Mouse (Mus musculus) midbrain, embryonic 12.5 days (tissue): ENCODE results near the gene Vps16. TPM values are rescaled to one million over a fixed set of nuclear protein-coding genes. Genes with fewer than 3 reads are reported as not detected.

Source experiments
- ATAC-seq: fragments of 200-750 bp; cut with Nextera tagmentation; 2 replicates; pipeline ENCODE4 v1.8.0; 2017; ENCODE audit warnings: low read depth, moderate TSS enrichment, moderate library complexity; ENCODE audit not compliant: low FRiP score
- H3K27ac ChIP-seq: fragments of 300-500 bp; sonication (generic); replicated peaks from 2 replicates; pipeline ENCODE4 v1.5.1; 2016; ENCODE audit warnings: mild to moderate bottlenecking
- H3K27me3 ChIP-seq: fragments of 300-500 bp; sonication (generic); 2 replicates; pipeline ENCODE4 v1.6.1; 2016; ENCODE audit warnings: mild to moderate bottlenecking
- H3K36me3 ChIP-seq: fragments of 300-500 bp; sonication (generic); 2 replicates; pipeline ENCODE4 v1.6.1; 2016
- H3K4me1 ChIP-seq: fragments of 300-500 bp; sonication (generic); 2 replicates; pipeline ENCODE4 v1.6.1; 2016
- H3K4me2 ChIP-seq: fragments of 300-500 bp; sonication (generic); replicated peaks from 2 replicates; pipeline ENCODE4 v1.6.1; 2016; ENCODE audit warnings: mild to moderate bottlenecking, moderate library complexity
- H3K4me3 ChIP-seq: fragments of 300-500 bp; sonication (generic); 2 replicates; pipeline ENCODE4 v1.5.1; 2016; ENCODE audit warnings: mild to moderate bottlenecking
- H3K9ac ChIP-seq: fragments of 300-500 bp; sonication (generic); replicated peaks from 2 replicates; pipeline ENCODE4 v1.6.1; 2016; ENCODE audit warnings: mild to moderate bottlenecking, moderate library complexity
- H3K9me3 ChIP-seq: fragments of 300-500 bp; sonication (generic); 2 replicates; pipeline ENCODE4 v1.6.1; 2016; ENCODE audit warnings: mild to moderate bottlenecking
- WGBS: fragments of 180-500 bp; shearing (Covaris S2); methylation state at CpG from one replicate; pipeline ENCODE4 v1.1.7; 2016; 5-methylcytosine and 5-hydroxymethylcytosine counted together
- polyA plus RNA-seq: library from polyadenylated mRNA; unstranded; fragments of >200 nt; fragmentation: Nextera tagmentation; extraction: Ambion mirVana; gene quantifications from 2 replicates; pipeline ENCODE4 v1.2.1, GENCODE M21; 2016

The Vps16 gene
- polyA plus RNA-seq, 1 experiment from 2014 or later, result 115 TPM

DNA sequence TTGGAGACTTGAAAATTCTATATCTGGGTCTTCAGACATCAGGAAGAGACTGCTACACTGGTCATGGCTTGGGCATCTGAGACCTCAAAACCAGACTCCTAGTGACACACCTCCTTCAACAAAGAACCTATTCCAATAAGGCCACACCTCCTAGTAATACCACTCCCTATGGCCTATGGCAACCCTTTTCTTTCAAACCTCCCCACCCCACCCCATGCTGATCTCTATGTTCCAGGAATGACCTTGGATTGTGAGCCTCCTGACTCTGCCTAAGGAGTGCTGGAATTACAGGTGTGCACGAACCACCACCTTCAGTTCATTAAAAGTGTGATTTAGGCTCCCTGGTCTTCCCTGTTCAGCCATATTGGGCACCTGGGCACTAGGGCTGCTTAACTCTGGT, 24.1 kb upstream of the Vps16 start:
- Histone ChIP-seq H3K9ac (no peak overlapping the region), H3K4me3 (no peak overlapping the region), H3K27ac (no peak overlapping the region), H3K27me3 (peaks cover 31% of the 10 kb centered on the region), H3K36me3 (no peaks in the 10 kb centered on the region), H3K4me1 (peaks cover 23% of the 10 kb centered on the region), H3K4me2 (no peak overlapping the region), H3K9me3 (no peaks in the 10 kb centered on the region)
- no peak for ATAC-seq
- 91% methylated on average over 1 of the region's 1 CpGs for WGBS

GRCm38 (mm10) chr2:130401891-130402290, 22.2 kb upstream of the Vps16 start:
- H3K27ac ChIP-seq, result no peak overlapping the region
- no peak for ATAC-seq
- H3K9ac ChIP-seq, result no peak overlapping the region
- peaks cover 19% of the 10 kb centered on the region for H3K4me1 ChIP-seq
- H3K4me2 ChIP-seq, result no peak overlapping the region
- 86% methylated on average over 4 of the region's 4 CpGs for WGBS
- H3K4me3 ChIP-seq, result no peak overlapping the region
- H3K27me3 ChIP-seq, result peaks cover 30% of the 10 kb centered on the region
- no peaks in the 10 kb centered on the region for H3K9me3 ChIP-seq
- no peaks in the 10 kb centered on the region for H3K36me3 ChIP-seq

GRCm38 (mm10) chr2:130404939-130405338, 19.2 kb upstream of the Vps16 start, which contains the start of the genes Gm28372 and 1700020A23Rik:
Gene Gm28372 (plus strand): TSS chr2:130405239.
Gene 1700020A23Rik (plus strand): TSS chr2:130405259.
- Histone ChIP-seq H3K4me3 (no peak within 1 kb of the TSS), H3K9me3 (no peaks in the 10 kb centered on the region), H3K27ac (no peak within 1 kb of the TSS), H3K9ac (no peak within 1 kb of the TSS), H3K4me1 (peaks cover 13% of the 10 kb centered on the region; the same call in 1 of the 2 replicates), H3K27me3 (peaks cover 9% of the 10 kb centered on the region), H3K4me2 (no peak within 1 kb of the TSS), H3K36me3 (no peaks in the 10 kb centered on the region)
- no peak for ATAC-seq
- WGBS, result 93% methylated on average over 1 of the region's 1 CpGs

GRCm38 (mm10) chr2:130406178-130406577, 18.0 kb upstream of the Vps16 start, which contains the start of gene Tmem239:
Gene Tmem239 (plus strand): TSS chr2:130406478.
- no peak within 1 kb of the TSS for H3K9ac ChIP-seq
- WGBS, result 92% methylated on average over 2 of the region's 2 CpGs
- H3K9me3 ChIP-seq, result no peaks in the 10 kb centered on the region
- no peak within 1 kb of the TSS for H3K4me2 ChIP-seq
- peaks cover 7% of the 10 kb centered on the region; the same call in 1 of the 2 replicates for H3K4me1 ChIP-seq
- no peaks in the 10 kb centered on the region for H3K36me3 ChIP-seq
- H3K4me3 ChIP-seq, result no peak within 1 kb of the TSS
- peaks cover 9% of the 10 kb centered on the region for H3K27me3 ChIP-seq
- no peak within 1 kb of the TSS for H3K27ac ChIP-seq
- ATAC-seq, result no peak

DNA sequence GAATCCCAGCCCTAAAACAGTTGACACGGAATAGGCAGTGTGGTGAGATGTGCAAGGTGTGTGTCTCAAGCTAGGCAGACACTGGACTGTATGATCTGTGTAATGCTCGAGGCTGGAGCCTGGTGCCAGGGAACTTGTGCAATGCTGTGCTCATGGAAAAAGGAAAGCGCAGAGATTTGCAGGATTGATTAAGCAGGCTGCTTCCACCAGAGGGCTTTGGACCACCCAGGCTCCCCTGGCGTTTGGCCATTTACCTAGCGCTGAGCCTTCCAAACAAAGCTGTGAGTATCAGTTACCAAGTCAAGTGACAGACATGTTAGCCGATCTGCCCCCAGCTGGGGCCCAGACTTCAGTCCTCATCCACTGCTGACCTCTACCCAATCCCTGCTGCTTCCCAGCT, 15.9 kb upstream of the Vps16 start:
- H3K36me3 ChIP-seq, result no peaks in the 10 kb centered on the region
- no peaks in the 10 kb centered on the region for H3K9me3 ChIP-seq
- 17% methylated on average over 6 of the region's 6 CpGs for WGBS
- H3K27me3 ChIP-seq, result peaks cover 6% of the 10 kb centered on the region; the same call in 1 of the 2 replicates
- H3K4me2 ChIP-seq, result no peak overlapping the region
- no peak overlapping the region for H3K4me3 ChIP-seq
- 0 out of 2 replicates have a peak, but pooled peaks cover 5% of the 10 kb centered on the region for H3K4me1 ChIP-seq
- H3K9ac ChIP-seq, result no peak overlapping the region
- H3K27ac ChIP-seq, result no peak overlapping the region
- ATAC-seq, result no peak

DNA sequence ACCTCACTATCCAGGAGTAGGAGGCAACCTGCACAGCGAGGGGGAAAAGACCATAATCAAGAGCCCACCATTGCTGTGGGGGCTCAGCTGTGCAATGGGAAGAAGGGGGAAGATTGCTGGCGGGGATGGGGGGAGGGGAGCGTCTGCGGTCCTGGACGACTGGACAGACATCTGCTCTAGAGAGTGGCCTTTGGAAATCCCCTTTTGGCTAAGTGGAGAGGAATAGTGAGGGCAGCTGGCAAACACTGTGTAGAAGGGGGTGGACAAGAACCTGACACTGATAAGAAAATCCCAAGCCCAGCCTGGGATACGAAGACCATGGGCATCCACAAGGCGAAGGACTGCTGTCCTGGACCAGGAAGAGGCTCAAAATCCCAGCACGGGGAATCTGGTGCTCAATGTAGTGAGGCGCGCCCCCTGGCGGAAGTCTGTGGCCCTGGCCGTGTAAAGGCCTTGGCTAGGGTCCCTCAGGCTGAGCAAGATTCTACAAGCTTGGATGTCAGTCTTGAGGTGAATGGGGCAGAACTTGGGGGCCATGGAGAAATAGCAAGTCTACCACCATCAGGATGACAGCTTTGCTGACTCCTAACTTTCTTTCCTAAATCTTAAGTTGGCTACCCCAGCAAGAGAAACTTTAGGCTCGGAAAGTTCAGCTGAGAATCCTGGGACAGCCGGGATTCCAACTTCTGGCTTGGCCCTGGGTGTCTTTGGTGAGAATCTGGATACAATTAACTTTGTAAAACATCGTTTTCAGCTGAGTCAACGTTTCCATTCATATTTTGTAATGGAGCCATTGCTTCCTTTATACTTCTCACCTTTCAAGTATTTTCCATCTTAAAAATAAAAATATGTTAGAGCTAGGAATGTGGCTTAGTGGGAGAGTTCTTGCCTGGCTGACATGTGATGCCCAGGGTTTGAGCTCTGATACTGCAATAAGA, 12.3 kb upstream of the Vps16 start:
- no peak overlapping the region for H3K4me3 ChIP-seq
- H3K4me2 ChIP-seq, result no peak overlapping the region
- WGBS, result 38% methylated on average over 16 of the region's 16 CpGs
- H3K9ac ChIP-seq, result no peak overlapping the region
- no peaks in the 10 kb centered on the region for H3K9me3 ChIP-seq
- 0 out of 2 replicates have a peak, but pooled peaks cover 5% of the 10 kb centered on the region for H3K4me1 ChIP-seq
- no peak overlapping the region for H3K27ac ChIP-seq
- H3K27me3 ChIP-seq, result no peaks in the 10 kb centered on the region
- H3K36me3 ChIP-seq, result no peaks in the 10 kb centered on the region
- peak; percentile 78 for ATAC-seq

DNA sequence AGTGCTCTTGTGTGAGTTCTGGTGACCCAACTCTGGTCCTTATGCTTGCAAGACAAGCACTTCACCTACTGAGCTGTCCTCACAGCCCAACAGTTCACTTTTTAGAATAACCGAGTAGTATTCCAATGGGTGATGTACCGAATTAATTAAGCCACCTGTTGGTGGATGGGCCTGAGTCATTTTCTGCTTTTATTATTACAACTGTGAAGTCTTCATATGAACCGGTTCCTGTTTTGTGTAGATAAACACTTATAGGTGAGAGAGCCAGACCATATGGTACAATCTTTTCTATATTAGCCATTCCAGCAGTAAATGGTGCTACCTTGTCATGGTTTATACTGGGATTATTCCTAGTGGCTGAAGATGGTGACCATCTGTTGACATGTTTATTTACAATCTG, 11.4 kb upstream of the Vps16 start:
- Histone ChIP-seq H3K9ac (no peak overlapping the region), H3K27me3 (no peaks in the 10 kb centered on the region), H3K9me3 (no peaks in the 10 kb centered on the region), H3K36me3 (no peaks in the 10 kb centered on the region), H3K4me3 (no peak overlapping the region), H3K4me1 (0 out of 2 replicates have a peak, but pooled peaks cover 5% of the 10 kb centered on the region), H3K27ac (no peak overlapping the region), H3K4me2 (no peak overlapping the region)
- ATAC-seq, result no peak
- 84% methylated on average over 3 of the region's 3 CpGs for WGBS

DNA sequence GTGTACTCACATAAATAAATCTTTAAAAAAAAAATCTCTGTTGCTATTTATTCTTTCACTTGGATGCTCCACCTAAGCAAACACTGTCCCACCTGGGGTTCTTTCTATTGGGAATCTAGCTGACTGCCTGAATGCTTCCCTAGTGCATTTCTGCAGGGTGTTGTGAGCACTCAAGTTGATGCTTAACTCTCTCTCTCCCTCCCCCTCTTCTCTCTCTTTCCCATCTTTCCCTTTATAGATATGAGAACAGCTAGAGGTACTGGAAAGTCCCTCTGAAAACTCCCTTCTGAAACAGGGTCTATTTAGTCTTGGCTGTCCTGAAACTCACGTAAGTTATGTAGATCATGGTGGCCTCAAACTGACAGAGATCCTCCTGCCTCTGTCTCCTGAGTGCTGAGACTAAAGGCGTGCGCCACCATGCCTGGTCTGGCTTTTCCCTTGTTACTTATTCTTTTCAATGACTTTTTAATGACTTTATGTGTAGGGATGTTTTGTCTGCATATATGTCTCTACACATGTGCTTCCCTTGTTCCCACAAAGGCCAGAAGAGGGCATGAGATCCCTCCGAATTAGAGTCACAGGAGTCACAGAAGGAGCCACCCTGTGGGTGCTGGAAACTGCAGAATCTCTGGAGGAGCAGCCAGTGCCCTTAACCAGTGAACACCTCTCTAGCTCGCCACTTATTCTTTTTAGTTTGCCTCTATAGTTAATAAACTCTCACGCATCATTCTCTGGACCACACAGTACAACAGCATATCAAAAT, 9.9 kb upstream of the Vps16 start:
- no peak for ATAC-seq

DNA sequence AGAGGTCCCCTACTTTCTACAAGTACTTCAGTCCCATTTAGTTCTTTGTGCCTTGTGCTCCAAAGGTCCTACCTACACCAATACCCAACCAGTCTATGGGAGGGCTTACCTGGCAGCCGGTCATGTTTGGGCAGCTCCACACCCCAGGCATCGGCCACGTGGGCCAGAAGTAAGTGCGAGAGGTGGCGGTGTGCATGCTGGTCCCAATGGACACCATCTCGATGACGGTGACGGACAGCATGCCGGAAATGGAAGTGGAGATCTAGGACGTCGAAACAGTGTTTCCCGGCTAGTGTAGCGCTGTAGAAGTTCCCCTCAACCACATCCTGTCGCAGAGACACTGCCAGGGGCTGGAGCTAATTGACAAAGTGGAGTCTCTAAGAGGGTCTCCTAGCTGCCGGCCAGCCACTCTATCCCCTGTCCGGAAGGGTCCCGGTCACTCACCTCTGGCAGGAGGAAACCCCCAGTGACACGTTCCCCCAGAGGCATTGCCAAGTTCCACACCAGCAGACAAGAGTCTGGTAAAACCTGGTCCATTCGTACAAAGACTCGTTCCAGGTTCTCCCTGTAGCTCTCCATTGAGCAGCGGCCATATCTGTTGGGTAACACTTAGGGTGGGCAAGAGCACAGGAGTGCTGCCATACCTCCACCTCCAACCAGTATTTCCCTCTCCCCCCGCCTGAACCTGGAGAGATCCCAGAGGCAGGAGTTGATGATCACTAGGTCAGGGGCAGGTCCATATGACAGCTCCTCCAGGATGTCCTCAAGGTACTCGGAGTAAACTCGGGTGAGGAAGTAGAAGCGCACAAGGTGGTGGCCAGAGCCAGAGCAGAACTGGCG, 2.1 kb upstream of the Vps16 start:
- Histone ChIP-seq H3K27me3 (peaks cover 6% of the 10 kb centered on the region; the same call in 1 of the 2 replicates), H3K4me1 (peaks cover 17% of the 10 kb centered on the region), H3K9me3 (no peaks in the 10 kb centered on the region), H3K36me3 (peaks cover 11% of the 10 kb centered on the region; the same call in 1 of the 2 replicates), H3K27ac (no peak overlapping the region), H3K4me2 (no peak overlapping the region), H3K9ac (no peak overlapping the region), H3K4me3 (no peak overlapping the region)
- no peak for ATAC-seq
- WGBS, result 97% methylated on average over 26 of the region's 26 CpGs

More for the DNA sequence above, 9.9 kb upstream of the Vps16 start:
- Histone ChIP-seq H3K4me1 (no peaks in the 10 kb centered on the region), H3K4me3 (no peak overlapping the region), H3K9ac (no peak overlapping the region), H3K9me3 (no peaks in the 10 kb centered on the region), H3K36me3 (peaks cover 11% of the 10 kb centered on the region; the same call in 1 of the 2 replicates), H3K27me3 (no peaks in the 10 kb centered on the region), H3K27ac (no peak overlapping the region), H3K4me2 (no peak overlapping the region)
- WGBS, result 74% methylated on average over 6 of the region's 6 CpGs

DNA sequence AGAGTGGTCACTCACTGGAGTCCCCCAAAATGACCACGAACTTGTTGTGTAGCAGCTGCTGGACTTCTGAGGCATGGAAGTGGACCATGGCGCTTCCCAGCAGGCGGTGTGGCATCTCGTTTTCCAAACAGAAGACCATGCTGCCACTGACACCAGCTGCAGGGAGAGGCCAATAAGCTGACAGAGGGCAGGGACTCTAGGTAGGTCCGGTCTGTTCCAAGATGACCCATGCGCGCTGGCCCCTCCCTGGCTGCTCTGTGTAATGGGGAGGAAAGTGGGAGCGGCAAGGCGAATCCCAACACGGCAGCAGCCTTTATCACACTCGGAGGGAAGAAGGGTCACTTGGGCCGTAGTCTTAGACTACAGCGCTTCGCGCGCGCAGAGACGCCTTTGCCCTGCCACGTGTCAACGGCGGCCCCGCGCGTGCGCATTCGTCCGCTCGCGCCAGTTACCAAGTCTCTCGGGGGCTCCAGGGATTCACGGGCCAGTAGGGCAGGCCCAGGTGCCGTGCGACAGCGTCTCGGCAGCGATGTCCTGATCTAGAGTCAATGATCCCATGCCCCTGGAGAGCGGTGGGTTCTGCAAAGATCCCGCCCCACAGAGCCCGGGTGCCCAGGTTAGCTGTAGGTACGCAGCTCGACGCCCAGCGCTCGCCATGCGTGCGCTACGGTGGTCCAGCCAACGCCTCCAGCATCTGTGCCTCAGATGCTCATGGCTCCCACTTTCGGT, 578 bp upstream of the Vps16 start:
- H3K4me3 ChIP-seq, result peak overlapping the region; percentile 84
- 15% methylated on average over 49 of the region's 49 CpGs for WGBS
- peaks cover 17% of the 10 kb centered on the region for H3K4me1 ChIP-seq
- peaks cover 6% of the 10 kb centered on the region; the same call in 1 of the 2 replicates for H3K36me3 ChIP-seq
- peak overlapping the region; percentile 81 for H3K9ac ChIP-seq
- H3K4me2 ChIP-seq, result peak overlapping the region; percentile 84
- H3K9me3 ChIP-seq, result no peaks in the 10 kb centered on the region
- peak overlapping the region; percentile 91 for H3K27ac ChIP-seq
- ATAC-seq, result peak; percentile 76; the same call in 1 of the 2 replicates
- H3K27me3 ChIP-seq, result peaks cover 6% of the 10 kb centered on the region; the same call in 1 of the 2 replicates
